Mouse (Mus musculus): ENCODE data around the gene Blcap. TPM values are rescaled to one million over a fixed set of nuclear protein-coding genes. Genes with fewer than 3 reads are reported as not detected.
A peak's percentile ranks its signal among the peaks of the same experiment; 100 is the strongest.

The Blcap gene
- total and polyA plus RNA-seq, 3 experiments: 47.8 to 98.1 (median 66.3) TPM

- DNase-seq: peak; percentile 38
These were observed 11.2 kb downstream of the Blcap start, which contains the start of gene Nnat for GRCm38 (mm10) chr2:157559858-157560257. Nnat (plus strand) TSS chr2:157560078.

- DNase-seq: no peak
These were observed 11.6 kb downstream of the Blcap start for GRCm38 (mm10) chr2:157559440-157559839.

- DNase-seq: no peak
These were observed 12.6 kb downstream of the Blcap start for GRCm38 (mm10) chr2:157558520-157558919.

GRCm38 (mm10) chr2:157558051-157558450 is 13.0 kb downstream of the Blcap start:
- DNase-seq: no peak

- DNase-seq: no peak
These were observed 14.9 kb downstream of the Blcap start for GRCm38 (mm10) chr2:157556074-157556698.

- DNase-seq: peak; percentile 39
These were observed 18.8 kb downstream of the Blcap start for GRCm38 (mm10) chr2:157552158-157552886.

- DNase-seq: no peak
These were observed 20.8 kb downstream of the Blcap start for GRCm38 (mm10) chr2:157550292-157550691.

GRCm38 (mm10) chr2:157546686-157547085 is 24.4 kb downstream of the Blcap start:
- no peak for DNase-seq

GRCm38 (mm10) chr2:157544333-157544888 is 26.7 kb downstream of the Blcap start:
- DNase-seq: no peak

GRCm38 (mm10) chr2:157542415-157542814 is 28.7 kb downstream of the Blcap start:
- no peak for DNase-seq

GRCm38 (mm10) chr2:157541631-157542030 is 29.4 kb downstream of the Blcap start:
- DNase-seq: no peak

GRCm38 (mm10) chr2:157540953-157541569 is 30.0 kb downstream of the Blcap start:
- DNase-seq: no peak

GRCm38 (mm10) chr2:157540073-157540952 is 30.8 kb downstream of the Blcap start:
- no peak for DNase-seq

GRCm38 (mm10) chr2:157537118-157537517 is 34.0 kb downstream of the Blcap start:
- DNase-seq: no peak

- no peak for DNase-seq
These were observed 34.5 kb downstream of the Blcap start for GRCm38 (mm10) chr2:157536476-157537081.

- DNase-seq: no peak
These were observed 36.9 kb downstream of the Blcap start for GRCm38 (mm10) chr2:157534163-157534562.

GRCm38 (mm10) chr2:157531681-157532426 is 39.2 kb downstream of the Blcap start:
- DNase-seq: no peak

- no peak for DNase-seq
These were observed 40.8 kb downstream of the Blcap start for GRCm38 (mm10) chr2:157530056-157530955.

GRCm38 (mm10) chr2:157522556-157522955 is 48.5 kb downstream of the Blcap start:
- no peak for DNase-seq

Measured in adrenal gland, adult 2 months (tissue).